Mouse (Mus musculus) midbrain, embryonic 10.5 days (tissue): ENCODE results near the gene Zmynd15. TPM values are rescaled to one million over a fixed set of nuclear protein-coding genes. Genes with fewer than 3 reads are reported as not detected.

Experiments used
- DNase-seq: peaks from one replicate; pipeline ENCODE4 v3.0.0-alpha.2; 2017; ENCODE audit warnings: low spot score
- H3K27ac ChIP-seq: fragments of 300-500 bp; sonication (generic); replicated peaks from 2 replicates; pipeline ENCODE4 v1.5.1; 2016; ENCODE audit warnings: mild to moderate bottlenecking
- H3K27me3 ChIP-seq: fragments of 300-500 bp; sonication (generic); 2 replicates; pipeline ENCODE4 v1.6.1; 2016; ENCODE audit warnings: low read depth, mild to moderate bottlenecking; ENCODE audit not compliant: poor library complexity, severe bottlenecking
- H3K36me3 ChIP-seq: fragments of 300-500 bp; sonication (generic); 2 replicates; pipeline ENCODE4 v1.6.1; 2016; ENCODE audit warnings: mild to moderate bottlenecking, moderate library complexity
- H3K4me1 ChIP-seq: fragments of 300-500 bp; sonication (generic); 2 replicates; pipeline ENCODE4 v1.6.1; 2016
- H3K4me3 ChIP-seq: fragments of 300-500 bp; sonication (generic); 2 replicates; pipeline ENCODE4 v1.5.1; 2016; ENCODE audit warnings: mild to moderate bottlenecking, moderate library complexity
- H3K9me3 ChIP-seq: fragments of 300-500 bp; sonication (generic); replicated peaks from 2 replicates; pipeline ENCODE4 v1.6.1; 2016; ENCODE audit warnings: mild to moderate bottlenecking
- WGBS: fragments of 180-500 bp; shearing (Covaris S2); methylation state at CpG from one replicate; pipeline ENCODE4 v1.1.7; 2016; 5-methylcytosine and 5-hydroxymethylcytosine counted together
- polyA plus RNA-seq: library from polyadenylated mRNA; unstranded; fragments of >200 nt; fragmentation: Nextera tagmentation; extraction: Ambion mirVana; gene quantifications from 2 replicates; pipeline ENCODE4 v1.2.1, GENCODE M21; 2016

The Zmynd15 gene
- polyA plus RNA-seq, 1 experiment from 2014 or later = 0.14 TPM

- H3K27me3 ChIP-seq = no peaks in the 10 kb centered on the region
- peak overlapping the region; percentile 88 for H3K4me3 ChIP-seq
- H3K4me1 ChIP-seq = peaks cover 46% of the 10 kb centered on the region
- 87% methylated on average over 1 of the region's 1 CpGs for WGBS
- 0 out of 2 replicates have a peak overlapping the region, but pooled peaks have one; percentile 38 for H3K27ac ChIP-seq
- H3K36me3 ChIP-seq = peaks cover 32% of the 10 kb centered on the region
- no peaks in the 10 kb centered on the region for H3K9me3 ChIP-seq
- no peak for DNase-seq
These were observed 25.7 kb upstream of the Zmynd15 start for GRCm38 (mm10) chr11:70433569-70433943.

DNA sequence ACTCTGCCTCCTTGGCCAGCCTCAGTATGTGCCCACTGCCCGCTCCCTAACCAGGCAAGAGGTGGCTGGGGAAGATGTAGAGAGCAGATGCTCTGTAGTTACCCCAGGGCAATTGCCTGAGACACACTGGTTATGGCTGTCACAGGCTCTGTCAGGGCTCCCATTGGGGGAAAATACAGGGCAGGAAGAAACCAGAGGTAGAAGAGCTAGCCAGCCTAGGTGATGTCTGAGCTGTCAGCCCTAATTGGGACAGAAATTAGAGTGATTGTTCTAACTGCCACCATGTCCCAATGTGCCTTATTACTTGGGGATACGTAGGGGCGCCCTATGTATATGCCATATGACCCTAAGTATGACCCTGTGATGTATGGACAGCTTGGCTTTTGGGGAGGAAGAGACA, 25.3 kb upstream of the Zmynd15 start:
- 95% methylated on average over 3 of the region's 3 CpGs for WGBS
- no peak for DNase-seq
- Histone ChIP-seq H3K9me3 (no peaks in the 10 kb centered on the region), H3K36me3 (peaks cover 36% of the 10 kb centered on the region), H3K27ac (0 out of 2 replicates have a peak overlapping the region, but pooled peaks have one; percentile 38), H3K4me3 (peak overlapping the region; percentile 88), H3K27me3 (no peaks in the 10 kb centered on the region), H3K4me1 (peaks cover 46% of the 10 kb centered on the region)

DNA sequence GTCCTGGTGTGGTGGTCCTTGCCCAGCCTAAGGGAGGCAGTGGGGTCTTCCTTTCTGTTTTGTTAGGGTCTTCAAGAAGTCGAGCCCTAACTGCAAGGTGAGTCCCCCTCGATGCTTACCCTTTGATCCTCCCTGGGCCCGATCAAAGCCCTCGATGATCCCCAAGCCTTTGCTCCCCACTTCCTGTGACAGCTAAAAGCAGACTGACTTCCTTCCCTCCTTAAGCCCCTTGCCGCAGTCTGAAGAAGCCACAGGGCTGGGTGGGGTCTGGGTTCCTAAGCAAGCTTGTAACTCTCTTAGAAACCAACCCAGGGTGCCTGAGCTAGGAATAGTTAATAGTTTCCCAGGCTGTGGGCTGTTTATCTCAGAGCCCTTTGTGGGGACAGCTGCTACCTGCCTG, 23.8 kb upstream of the Zmynd15 start:
- H3K36me3 ChIP-seq = peaks cover 52% of the 10 kb centered on the region
- H3K27ac ChIP-seq = no peak overlapping the region
- H3K9me3 ChIP-seq = no peaks in the 10 kb centered on the region
- H3K4me1 ChIP-seq = peaks cover 45% of the 10 kb centered on the region
- 81% methylated on average over 5 of the region's 5 CpGs for WGBS
- H3K4me3 ChIP-seq = no peak overlapping the region
- DNase-seq = no peak
- no peaks in the 10 kb centered on the region for H3K27me3 ChIP-seq

- Histone ChIP-seq H3K4me3 (no peak overlapping the region), H3K9me3 (no peaks in the 10 kb centered on the region), H3K27ac (no peak overlapping the region), H3K36me3 (peaks cover 70% of the 10 kb centered on the region), H3K4me1 (peaks cover 29% of the 10 kb centered on the region), H3K27me3 (no peaks in the 10 kb centered on the region)
- WGBS = 85% methylated on average over 6 of the region's 6 CpGs
- no peak for DNase-seq
These were observed 21.8 kb upstream of the Zmynd15 start for GRCm38 (mm10) chr11:70437426-70437825.

- DNase-seq = no peak
- peaks cover 72% of the 10 kb centered on the region for H3K36me3 ChIP-seq
- H3K4me1 ChIP-seq = peaks cover 16% of the 10 kb centered on the region
- H3K27me3 ChIP-seq = no peaks in the 10 kb centered on the region
- 93% methylated on average over 7 of the region's 7 CpGs for WGBS
- H3K4me3 ChIP-seq = no peak overlapping the region
- no peaks in the 10 kb centered on the region for H3K9me3 ChIP-seq
- H3K27ac ChIP-seq = no peak overlapping the region
These were observed 20.4 kb upstream of the Zmynd15 start for GRCm38 (mm10) chr11:70438728-70439374.

- H3K9me3 ChIP-seq = no peaks in the 10 kb centered on the region
- H3K27me3 ChIP-seq = no peaks in the 10 kb centered on the region
- WGBS = 94% methylated on average over 4 of the region's 4 CpGs
- no peaks in the 10 kb centered on the region for H3K4me1 ChIP-seq
- H3K27ac ChIP-seq = no peak overlapping the region
- H3K4me3 ChIP-seq = no peak overlapping the region
- DNase-seq = no peak
- peaks cover 69% of the 10 kb centered on the region for H3K36me3 ChIP-seq
These were observed 18.6 kb upstream of the Zmynd15 start for GRCm38 (mm10) chr11:70440637-70441036.

- H3K4me3 ChIP-seq = no peak overlapping the region
- no peaks in the 10 kb centered on the region for H3K9me3 ChIP-seq
- no peaks in the 10 kb centered on the region for H3K4me1 ChIP-seq
- no peak for DNase-seq
- no peak overlapping the region for H3K27ac ChIP-seq
- peaks cover 57% of the 10 kb centered on the region for H3K36me3 ChIP-seq
- WGBS = 93% methylated on average over 7 of the region's 7 CpGs
- no peaks in the 10 kb centered on the region for H3K27me3 ChIP-seq
These were observed 17.4 kb upstream of the Zmynd15 start for GRCm38 (mm10) chr11:70441882-70442281.

DNA sequence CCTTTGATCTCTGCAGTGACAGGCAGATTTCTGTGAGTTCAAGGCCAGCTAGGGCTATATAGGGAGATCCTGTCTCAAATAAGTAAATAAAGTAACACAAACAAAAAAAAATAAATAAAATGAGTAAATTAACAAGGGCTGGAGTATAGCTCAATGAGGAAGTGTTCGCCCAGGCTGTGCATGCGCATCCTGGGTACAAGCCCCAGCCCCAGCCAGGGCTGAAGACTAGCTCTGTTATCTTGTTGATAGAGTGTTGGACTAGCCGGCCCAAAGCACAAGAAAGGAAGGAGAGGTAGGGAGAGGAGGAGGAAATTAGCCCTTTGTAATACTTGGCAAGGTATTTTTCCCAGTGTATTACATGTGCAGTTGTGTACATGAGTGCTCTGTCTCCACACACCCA, 15.3 kb upstream of the Zmynd15 start:
- DNase-seq = no peak
- H3K9me3 ChIP-seq = no peaks in the 10 kb centered on the region
- no peak overlapping the region for H3K27ac ChIP-seq
- no peaks in the 10 kb centered on the region for H3K4me1 ChIP-seq
- peaks cover 36% of the 10 kb centered on the region for H3K36me3 ChIP-seq
- 80% methylated on average over 3 of the region's 3 CpGs for WGBS
- no peak overlapping the region for H3K4me3 ChIP-seq
- no peaks in the 10 kb centered on the region for H3K27me3 ChIP-seq

- H3K27me3 ChIP-seq = no peaks in the 10 kb centered on the region
- no peak overlapping the region for H3K4me3 ChIP-seq
- DNase-seq = no peak
- no peaks in the 10 kb centered on the region for H3K9me3 ChIP-seq
- H3K36me3 ChIP-seq = peaks cover 29% of the 10 kb centered on the region
- no peak overlapping the region for H3K27ac ChIP-seq
- WGBS = 77% methylated on average over 6 of the region's 6 CpGs
- H3K4me1 ChIP-seq = no peaks in the 10 kb centered on the region
These were observed 14.6 kb upstream of the Zmynd15 start for GRCm38 (mm10) chr11:70444667-70445066.

DNA sequence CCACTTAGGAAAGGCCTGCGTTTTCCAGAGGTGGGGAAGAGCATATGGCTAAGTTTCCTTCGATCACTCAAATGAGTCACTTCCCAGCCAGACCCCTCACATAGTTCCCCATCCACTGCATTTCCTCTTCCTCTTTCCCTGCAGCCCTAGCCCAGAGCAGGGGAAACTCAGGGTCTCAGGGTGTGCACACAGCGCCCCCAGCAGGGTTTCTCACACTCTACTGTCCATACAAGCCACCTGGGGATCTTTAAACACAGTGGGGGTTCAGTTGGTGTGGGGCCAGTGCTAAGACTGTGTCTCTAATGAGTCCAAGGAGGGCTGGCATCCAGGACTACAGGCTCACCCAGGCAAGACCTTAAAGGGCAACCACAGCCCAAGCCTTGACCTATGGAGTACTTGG, 12.5 kb upstream of the Zmynd15 start:
- Histone ChIP-seq H3K4me1 (peaks cover 7% of the 10 kb centered on the region; the same call in 1 of the 2 replicates), H3K27ac (no peak overlapping the region), H3K36me3 (peaks cover 9% of the 10 kb centered on the region), H3K9me3 (no peaks in the 10 kb centered on the region), H3K27me3 (no peaks in the 10 kb centered on the region), H3K4me3 (no peak overlapping the region)
- 48% methylated on average over 3 of the region's 3 CpGs for WGBS
- DNase-seq = no peak

DNA sequence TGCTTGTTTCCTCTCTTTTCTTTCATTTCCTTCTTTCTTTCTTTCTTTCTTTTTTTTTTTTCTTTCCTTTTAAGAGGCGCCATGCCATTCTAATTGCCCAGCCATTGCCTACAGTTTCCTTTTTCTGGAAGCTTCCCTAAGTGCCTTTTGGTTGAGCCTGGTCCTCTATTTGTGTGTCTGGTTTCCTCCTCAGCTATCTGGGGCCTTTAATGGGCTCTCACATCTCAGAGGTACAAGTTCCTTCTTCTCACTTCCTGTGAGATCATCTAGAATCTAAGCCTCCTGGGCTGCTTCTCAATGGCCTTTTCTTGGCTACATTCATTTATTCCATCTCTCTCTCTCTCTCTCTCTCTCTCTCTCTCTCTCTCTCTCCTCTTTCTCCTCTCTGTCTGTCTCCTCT, 11.9 kb upstream of the Zmynd15 start:
- H3K27ac ChIP-seq = no peak overlapping the region
- H3K36me3 ChIP-seq = 0 out of 2 replicates have a peak, but pooled peaks cover 3% of the 10 kb centered on the region
- H3K9me3 ChIP-seq = no peaks in the 10 kb centered on the region
- WGBS = 72% methylated on average over 1 of the region's 1 CpGs
- no peak overlapping the region for H3K4me3 ChIP-seq
- no peak for DNase-seq
- peaks cover 11% of the 10 kb centered on the region for H3K4me1 ChIP-seq
- no peaks in the 10 kb centered on the region for H3K27me3 ChIP-seq

DNA sequence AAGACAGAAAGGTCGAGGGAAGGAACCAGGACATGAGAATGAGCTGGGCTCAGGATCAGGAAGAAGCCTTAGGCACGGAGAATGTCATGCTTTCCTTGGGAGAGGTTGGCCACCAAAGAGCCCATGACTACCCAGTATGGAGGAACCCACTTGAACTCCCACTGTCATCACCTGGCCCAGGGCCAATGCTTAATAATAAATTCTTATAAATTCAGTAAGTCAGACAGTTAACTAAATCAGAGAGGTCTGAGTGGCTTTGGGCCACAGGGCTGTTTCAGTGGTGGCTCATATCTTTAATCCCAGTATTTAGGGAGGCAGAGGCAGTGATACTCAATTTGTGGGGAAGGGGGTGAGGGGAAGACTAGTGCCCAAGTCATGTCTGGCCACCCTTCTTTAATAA, 8.3 kb upstream of the Zmynd15 start:
- H3K27me3 ChIP-seq = no peaks in the 10 kb centered on the region
- no peak for DNase-seq
- 85% methylated on average over 2 of the region's 2 CpGs for WGBS
- peaks cover 15% of the 10 kb centered on the region; the same call in 1 of the 2 replicates for H3K36me3 ChIP-seq
- H3K9me3 ChIP-seq = no peaks in the 10 kb centered on the region
- peak overlapping the region; percentile 82; the same call in 1 of the 2 replicates for H3K4me3 ChIP-seq
- peaks cover 25% of the 10 kb centered on the region for H3K4me1 ChIP-seq
- H3K27ac ChIP-seq = no peak overlapping the region

GRCm38 (mm10) chr11:70451797-70452498, 7.3 kb upstream of the Zmynd15 start, which contains the start of gene Med11:
TSS of gene Med11 (plus strand) at chr11:70451919.
- H3K36me3 ChIP-seq = peaks cover 15% of the 10 kb centered on the region; the same call in 1 of the 2 replicates
- peak; percentile 95 for DNase-seq
- H3K4me1 ChIP-seq = peaks cover 25% of the 10 kb centered on the region
- peak within 1 kb of the TSS; percentile 95 for H3K27ac ChIP-seq
- H3K27me3 ChIP-seq = no peaks in the 10 kb centered on the region
- peak within 1 kb of the TSS; percentile 82 for H3K4me3 ChIP-seq
- no peaks in the 10 kb centered on the region for H3K9me3 ChIP-seq
- WGBS = under 1% methylated on average over 46 of the region's 46 CpGs
